Comparison of ENCODE assay signal across 9 mouse cellular contexts in genomic region chr9:67711051-67711877, GRCm38 (mm10). TPM values are rescaled to one million over a fixed set of nuclear protein-coding genes. Genes with fewer than 3 reads are reported as not detected.
DNase-seq lines count a peak whose midpoint lies in the region; ATAC-seq and TF ChIP-seq lines count a peak whose summit lies in the region.
"Had no signal": no experiment of that assay in that cellular context is flagged by ENCODE, and none has a peak within 500 bp of the region (broad histone marks: within the 10 kb centered on the region; RNA-seq: fewer than 3 reads in every experiment).

No protein-coding gene starts in this region.

- peak; percentile 71 to 93 (median 80) for TF ChIP-seq CTCF in MEL (IDR thresholded peaks at IDR 0.05 in 2 of 3, conservative IDR thresholded peaks at IDR 0.05 in 1 of 3; ENCODE audit: control insufficient read depth in 1 of 3, insufficient read depth in 1 of 3, low read depth in 2 of 3, low read length in 3 of 3, poor library complexity in 1 of 3, severe bottlenecking in 1 of 3)
- TF ChIP-seq CTCF in gastrocnemius, adult 2 months (IDR thresholded peaks at IDR 0.05), result peak; percentile 99

- no peaks in the 10 kb centered on the region for H3K9me3 ChIP-seq in MEL (replicated peaks; ENCODE audit: insufficient read depth, low read length)
- no peaks in the 10 kb centered on the region for H3K9me3 ChIP-seq in kidney, embryonic 15.5 days (replicated peaks)
- H3K9me3 ChIP-seq in limb, embryonic 14.5 days (ENCODE audit: control insufficient read depth, low read length), result no peaks in the 10 kb centered on the region
- H3K9me3 ChIP-seq: limb, embryonic 15.5 days had no signal

- intact Hi-C loops in gastrocnemius, adult 2 months (cut with DNase I), result loop anchor here (2.0 to 5.0 kb wide), 2 partner anchors 24 to 91 kb away; no protein-coding TSS in a partner anchor

- no peak overlapping the region for H3K4me2 ChIP-seq in kidney, embryonic 15.5 days
- no peak overlapping the region for H3K4me2 ChIP-seq in limb, embryonic 14.5 days (replicated peaks; ENCODE audit: low read depth, low read length, severe bottlenecking)
- H3K4me2 ChIP-seq: limb, embryonic 15.5 days had no signal

- WGBS in kidney, embryonic 15.5 days, result 41% methylated on average over 15 of the region's 15 CpGs
- 44% methylated on average over 15 of the region's 15 CpGs for WGBS in limb, embryonic 14.5 days

- TF ChIP-seq EP300 in MEL (IDR thresholded peaks at IDR 0.05; ENCODE audit: low read depth in 1 of 2, low read length in 2 of 2), result no peak

- no peaks in the 10 kb centered on the region for H3K36me3 ChIP-seq in MEL (ENCODE audit: control insufficient read depth in 1 of 2, insufficient read depth in 2 of 2, low read length in 2 of 2)
- H3K36me3 ChIP-seq in kidney, embryonic 15.5 days, result no peaks in the 10 kb centered on the region
- H3K36me3 ChIP-seq in limb, embryonic 14.5 days (ENCODE audit: control insufficient read depth, insufficient read depth, low read length), result no peaks in the 10 kb centered on the region
- H3K36me3 ChIP-seq: limb, embryonic 15.5 days had no signal

- no peaks in the 10 kb centered on the region for H3K27me3 ChIP-seq in MEL (ENCODE audit: control insufficient read depth in 1 of 2, insufficient read depth in 2 of 2, low read length in 2 of 2)
- peaks cover 14% of the 10 kb centered on the region for H3K27me3 ChIP-seq in kidney, embryonic 15.5 days
- H3K27me3 ChIP-seq in limb, embryonic 14.5 days (ENCODE audit: control insufficient read depth, insufficient read depth, low read length), result no peaks in the 10 kb centered on the region
- H3K27me3 ChIP-seq: limb, embryonic 15.5 days had no signal

- H3K27ac ChIP-seq in MEL (ENCODE audit: control insufficient read depth, low read depth, low read length), result no peak overlapping the region
- H3K27ac ChIP-seq in gastrocnemius, adult 2 months, result no peak overlapping the region
- no peak overlapping the region for H3K27ac ChIP-seq in kidney, embryonic 15.5 days
- H3K27ac ChIP-seq in limb, embryonic 14.5 days (replicated peaks; ENCODE audit: low read depth, low read length), result no peak overlapping the region
- H3K27ac ChIP-seq: limb, embryonic 15.5 days had no signal

- H3K4me1 ChIP-seq in MEL (ENCODE audit: control insufficient read depth in 1 of 2, insufficient read depth in 2 of 2, low read length in 2 of 2), result no peaks in the 10 kb centered on the region
- H3K4me1 ChIP-seq in kidney, embryonic 15.5 days, result peaks cover 4% of the 10 kb centered on the region; the same call in 1 of the 2 replicates
- H3K4me1 ChIP-seq in limb, embryonic 14.5 days (ENCODE audit: control insufficient read depth, insufficient read depth, low read length), result no peaks in the 10 kb centered on the region; the same call in 1 of the 2 replicates
- H3K4me1 ChIP-seq: limb, embryonic 15.5 days had no signal

- DNase-seq in A20 (ENCODE audit: low read depth, low spot score), result peak; percentile 70
- DNase-seq in MEL (ENCODE audit: low read depth, low spot score), result peak; percentile 52
- DNase-seq in cerebellum, adult 9-10 months, result peak; percentile 57
- peak; percentile 71 for DNase-seq in gastrocnemius, adult 2 months
- peak; percentile 71 for DNase-seq in limb, embryonic 14.5 days (ENCODE audit: low spot score)
- peak; percentile 89 for DNase-seq in retina, embryonic 14.5 days (ENCODE audit: low spot score)
- peak; percentile 22 for DNase-seq in yolk sac, embryonic 10.5 days (ENCODE audit: low spot score)

- peak; percentile 36; the same call in 1 of the 2 replicates for ATAC-seq in kidney, embryonic 15.5 days (replicated peaks; ENCODE audit: low FRiP score)
- no peak for ATAC-seq in limb, embryonic 14.5 days (ENCODE audit: low FRiP score, low read depth)

- H3K4me3 ChIP-seq in MEL (ENCODE audit: control insufficient read depth in 1 of 2, insufficient read depth in 1 of 2, low read depth in 2 of 2, low read length in 2 of 2), result no peak overlapping the region
- H3K4me3 ChIP-seq in gastrocnemius, adult 2 months, result no peak overlapping the region
- no peak overlapping the region for H3K4me3 ChIP-seq in kidney, embryonic 15.5 days (replicated peaks)
- no peak overlapping the region for H3K4me3 ChIP-seq in limb, embryonic 14.5 days (replicated peaks; ENCODE audit: low read length)
- H3K4me3 ChIP-seq: limb, embryonic 15.5 days had no signal

- H3K79me2 ChIP-seq in MEL (ENCODE audit: control insufficient read depth, insufficient read depth, low read length, poor library complexity), result no peaks in the 10 kb centered on the region

- TF ChIP-seq RAD21 in MEL (IDR thresholded peaks at IDR 0.05; ENCODE audit: low read depth, low read length), result peak; percentile 54

- TF ChIP-seq POLR2A in MEL (IDR thresholded peaks at IDR 0.05; ENCODE audit: control insufficient read depth in 1 of 2, insufficient read depth in 1 of 2, low read depth in 1 of 2, low read length in 2 of 2, poor library complexity in 1 of 2), result no peak
- TF ChIP-seq POLR2A in limb, embryonic 14.5 days (IDR thresholded peaks at IDR 0.05; ENCODE audit: borderline replicate concordance, extremely low read depth, insufficient read depth, insufficient read length), result no peak

- no peak overlapping the region for H3K9ac ChIP-seq in MEL (ENCODE audit: control insufficient read depth, low read depth, low read length, poor library complexity, severe bottlenecking)
- no peak overlapping the region for H3K9ac ChIP-seq in kidney, embryonic 15.5 days
- H3K9ac ChIP-seq in limb, embryonic 14.5 days (ENCODE audit: low read depth, low read length, severe bottlenecking), result no peak overlapping the region
- H3K9ac ChIP-seq: limb, embryonic 15.5 days had no signal

TF ChIP-seq in MEL, 35 proteins besides CTCF, POLR2A, EP300 and RAD21:
- no peak for TF ChIP-seq POLR2AphosphoS2 (IDR thresholded peaks at IDR 0.05; ENCODE audit: low read length)
- TF ChIP-seq SMC3 (IDR thresholded peaks at IDR 0.05; ENCODE audit: low read depth, low read length), result peak; percentile 56
- TF ChIP-seq MAZ (IDR thresholded peaks at IDR 0.05; ENCODE audit: low read depth, low read length), result no peak

RNA-seq across cellular contexts. Expression of gene C2cd4b, which starts 48.0 kb away (rescaled TPM):
- not detected in 2 replicates for total RNA-seq in MEL (2012; rRNA removed)
- not detected for polyA plus RNA-seq in MEL (2012; ENCODE audit: insufficient read depth in 1 of 2, insufficient read length in 2 of 2, low read depth in 1 of 2, low replicate concordance in 2 of 2, missing spikeins in 1 of 2)
- total RNA-seq in gastrocnemius, adult 2 months (2021), result not detected
- 0.19 and 1.1 TPM in 2 replicates for polyA plus RNA-seq in kidney, embryonic 15.5 days (2015; fragmentation: Nextera tagmentation; extraction: Ambion mirVana)
- 1.3 and 1.6 TPM in 2 replicates for polyA plus RNA-seq in limb, embryonic 14.5 days (2012; rRNA removed)
- 0.77 and 0.91 TPM in 2 replicates for polyA plus RNA-seq in limb, embryonic 14.5 days (2014; fragmentation: Nextera tagmentation; extraction: Ambion mirVana)

Comparison
In these comparisons a context has a peak if more than half of its experiments do, and no peak if none do; other contexts are left out.
1. DNase-seq: peak in every context shown above with its lines; median percentile 89 in retina, embryonic 14.5 days; 71 in gastrocnemius, adult 2 months; 71 in limb, embryonic 14.5 days; 70 in A20; 57 in cerebellum, adult 9-10 months; 52 in MEL; 22 in yolk sac, embryonic 10.5 days.